Mouse (Mus musculus): Measurements from ENCODE around the gene Colgalt2. TPM values are rescaled to one million over a fixed set of nuclear protein-coding genes. Genes with fewer than 3 reads are reported as not detected.
"Not testable (repeated sequence)": the region's sequence is repeated elsewhere in the genome, so short reads cannot be mapped to it uniquely, and the experiment has no call there.

The Colgalt2 gene
- polyA plus RNA-seq, 1 experiment from 2014 or later = 1.0 TPM

DNA sequence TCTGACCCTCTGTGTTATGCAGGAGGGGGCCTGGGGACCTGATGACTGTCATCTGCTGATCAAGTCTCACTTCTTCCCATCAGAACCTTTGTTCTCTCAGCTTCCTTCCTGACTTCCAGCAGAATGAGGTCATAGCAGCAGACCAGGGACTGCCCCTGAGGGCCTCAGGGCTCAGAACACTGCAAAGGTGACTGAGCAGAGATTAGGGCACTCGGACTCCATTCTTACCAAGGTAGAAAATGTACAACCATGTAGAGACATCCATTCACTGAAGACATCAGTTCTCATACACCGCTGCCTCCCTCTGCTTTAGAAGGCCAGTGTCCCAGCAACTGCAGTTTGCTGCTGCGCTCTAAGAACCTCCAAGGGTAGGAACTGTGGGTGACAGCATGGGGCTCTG is 23.4 kb downstream of the Colgalt2 start:
- no peak overlapping the region for H3K4me3 ChIP-seq
- no peak overlapping the region for H3K4me2 ChIP-seq
- H3K9me3 ChIP-seq = no peaks in the 10 kb centered on the region
- H3K27ac ChIP-seq = no peak overlapping the region
- peaks cover 18% of the 10 kb centered on the region for H3K4me1 ChIP-seq
- WGBS = 80% methylated on average over 3 of the region's 3 CpGs
- no peak; the same call in 1 of the 2 replicates for ATAC-seq (ENCODE audit: borderline replicate concordance, extremely low read depth, low FRiP score, low TSS enrichment)
- H3K9ac ChIP-seq = no peak overlapping the region
- H3K27me3 ChIP-seq = no peaks in the 10 kb centered on the region; the same call in 1 of the 2 replicates
- H3K36me3 ChIP-seq = no peaks in the 10 kb centered on the region

DNA sequence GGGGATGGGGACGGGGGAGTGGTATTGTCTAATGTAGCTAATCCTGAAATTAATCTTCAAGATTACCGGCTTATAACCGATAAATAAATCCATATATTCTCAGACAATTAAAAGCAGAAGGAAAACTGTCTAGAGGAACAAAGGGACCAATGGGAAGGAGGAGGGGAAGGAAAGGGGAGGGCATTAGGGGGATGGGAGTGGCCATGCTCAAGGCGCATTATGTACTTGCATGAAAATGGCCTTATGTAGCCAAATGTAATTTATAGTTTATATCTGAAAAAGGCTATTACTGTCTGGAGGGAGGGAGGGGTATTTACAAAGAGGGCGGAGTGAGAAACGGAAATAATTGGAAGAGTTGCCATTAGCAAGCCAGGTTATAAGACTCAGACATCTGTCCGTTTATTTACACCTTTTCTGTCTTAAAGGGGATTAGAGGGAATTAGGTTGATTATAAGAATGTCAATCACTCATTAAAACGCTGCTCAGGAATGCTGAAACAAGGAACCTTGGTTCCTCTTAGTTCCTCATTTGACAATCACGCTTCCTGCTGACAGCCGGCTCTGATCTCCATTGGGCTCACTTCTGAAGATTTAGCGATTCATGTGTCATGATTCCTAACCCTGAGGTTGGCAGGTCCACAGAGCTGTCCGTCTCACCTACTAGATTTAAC is 28.4 kb downstream of the Colgalt2 start:
- ATAC-seq (ENCODE audit: borderline replicate concordance, extremely low read depth, low FRiP score, low TSS enrichment) = no peak
- Histone ChIP-seq H3K4me2 (peak overlapping the region; percentile 27; the same call in 1 of the 2 replicates), H3K4me3 (no peak overlapping the region)

GRCm38 (mm10) chr1:152429805-152430204 is 30.2 kb downstream of the Colgalt2 start:
- peaks cover 5% of the 10 kb centered on the region; the same call in 1 of the 2 replicates for H3K4me1 ChIP-seq
- no peaks in the 10 kb centered on the region for H3K9me3 ChIP-seq
- 75% methylated on average over 7 of the region's 7 CpGs for WGBS
- H3K27me3 ChIP-seq = peaks cover 3% of the 10 kb centered on the region; the same call in 1 of the 2 replicates
- no peak overlapping the region for H3K4me3 ChIP-seq
- no peak overlapping the region for H3K27ac ChIP-seq
- H3K9ac ChIP-seq = no peak overlapping the region
- H3K4me2 ChIP-seq = no peak overlapping the region
- no peaks in the 10 kb centered on the region for H3K36me3 ChIP-seq
- ATAC-seq (ENCODE audit: borderline replicate concordance, extremely low read depth, low FRiP score, low TSS enrichment) = no peak

More for the DNA sequence above, 28.4 kb downstream of the Colgalt2 start:
- Histone ChIP-seq H3K27me3 (peaks cover 3% of the 10 kb centered on the region; the same call in 1 of the 2 replicates), H3K36me3 (no peaks in the 10 kb centered on the region), H3K27ac (no peak overlapping the region), H3K9ac (no peak overlapping the region), H3K9me3 (no peaks in the 10 kb centered on the region), H3K4me1 (peaks cover 7% of the 10 kb centered on the region; the same call in 1 of the 2 replicates)
- 40% methylated on average over 12 of the region's 12 CpGs for WGBS

DNA sequence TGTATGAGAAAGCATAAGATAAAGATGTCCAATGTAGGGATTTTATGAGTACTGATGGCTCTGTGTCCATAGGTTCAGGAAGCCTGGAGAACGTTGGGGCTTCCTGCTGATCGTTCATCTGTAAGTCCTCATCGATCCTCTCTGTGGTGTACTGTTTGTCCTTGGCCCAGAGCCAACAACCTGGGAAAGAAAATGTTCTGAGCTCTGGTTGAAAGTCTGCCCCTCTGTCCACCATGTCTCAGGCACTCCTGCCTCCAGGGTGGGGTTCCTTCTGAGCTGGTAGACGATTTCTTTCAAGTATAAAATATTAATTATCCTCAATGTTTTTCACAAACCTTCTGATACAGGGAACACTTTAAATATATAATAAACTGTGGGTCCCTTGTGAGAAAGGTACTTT is 34.5 kb downstream of the Colgalt2 start:
- Histone ChIP-seq H3K4me2 (no peak overlapping the region), H3K36me3 (no peaks in the 10 kb centered on the region), H3K9me3 (no peaks in the 10 kb centered on the region), H3K4me3 (no peak overlapping the region), H3K4me1 (no peaks in the 10 kb centered on the region), H3K9ac (no peak overlapping the region), H3K27me3 (no peaks in the 10 kb centered on the region), H3K27ac (no peak overlapping the region)
- no peak for ATAC-seq (ENCODE audit: borderline replicate concordance, extremely low read depth, low FRiP score, low TSS enrichment)
- 56% methylated on average over 4 of the region's 4 CpGs for WGBS

GRCm38 (mm10) chr1:152437518-152437917 is 37.9 kb downstream of the Colgalt2 start:
- not testable (repeated sequence) for ATAC-seq (ENCODE audit: borderline replicate concordance, extremely low read depth, low FRiP score, low TSS enrichment); H3K36me3 ChIP-seq; H3K4me2 ChIP-seq; H3K27ac ChIP-seq; H3K4me1 ChIP-seq; H3K4me3 ChIP-seq; H3K9me3 ChIP-seq; H3K27me3 ChIP-seq; H3K9ac ChIP-seq
- 69% methylated on average over 17 of the region's 17 CpGs for WGBS

DNA sequence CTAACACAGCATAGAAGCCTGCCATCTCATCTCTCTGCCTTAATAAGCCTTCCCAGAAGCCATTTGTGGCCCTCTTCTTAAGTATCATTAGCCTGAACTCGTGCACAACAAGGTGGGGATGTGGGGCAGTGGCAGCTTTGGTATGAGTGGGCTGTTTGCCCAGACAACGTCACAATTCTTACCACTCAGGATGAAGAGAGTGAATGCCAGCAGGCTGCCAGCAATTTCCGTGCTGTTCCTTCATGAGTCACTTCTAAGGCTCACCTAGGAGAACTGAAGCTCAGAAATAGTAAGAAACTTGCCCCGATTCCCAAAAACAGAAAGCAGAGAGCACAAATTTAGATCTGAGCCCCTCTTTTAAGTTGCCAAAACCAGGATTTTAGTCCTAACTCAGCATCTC is 39.8 kb downstream of the Colgalt2 start:
- Histone ChIP-seq H3K9me3 (no peaks in the 10 kb centered on the region), H3K36me3 (no peaks in the 10 kb centered on the region), H3K4me3 (no peak overlapping the region), H3K27me3 (no peaks in the 10 kb centered on the region), H3K27ac (no peak overlapping the region), H3K4me1 (no peaks in the 10 kb centered on the region), H3K4me2 (no peak overlapping the region), H3K9ac (no peak overlapping the region)
- no peak for ATAC-seq (ENCODE audit: borderline replicate concordance, extremely low read depth, low FRiP score, low TSS enrichment)
- WGBS = 61% methylated on average over 4 of the region's 4 CpGs

- no peak for ATAC-seq (ENCODE audit: borderline replicate concordance, extremely low read depth, low FRiP score, low TSS enrichment)
- no peak overlapping the region for H3K4me2 ChIP-seq
- H3K27ac ChIP-seq = no peak overlapping the region
- no peaks in the 10 kb centered on the region for H3K27me3 ChIP-seq
- no peaks in the 10 kb centered on the region for H3K36me3 ChIP-seq
- no peak overlapping the region for H3K4me3 ChIP-seq
- H3K9ac ChIP-seq = no peak overlapping the region
- no peaks in the 10 kb centered on the region for H3K4me1 ChIP-seq
- WGBS = 78% methylated on average over 10 of the region's 10 CpGs
- no peaks in the 10 kb centered on the region for H3K9me3 ChIP-seq
Measured at GRCm38 (mm10) chr1:152439874-152440273, 40.2 kb downstream of the Colgalt2 start.

DNA sequence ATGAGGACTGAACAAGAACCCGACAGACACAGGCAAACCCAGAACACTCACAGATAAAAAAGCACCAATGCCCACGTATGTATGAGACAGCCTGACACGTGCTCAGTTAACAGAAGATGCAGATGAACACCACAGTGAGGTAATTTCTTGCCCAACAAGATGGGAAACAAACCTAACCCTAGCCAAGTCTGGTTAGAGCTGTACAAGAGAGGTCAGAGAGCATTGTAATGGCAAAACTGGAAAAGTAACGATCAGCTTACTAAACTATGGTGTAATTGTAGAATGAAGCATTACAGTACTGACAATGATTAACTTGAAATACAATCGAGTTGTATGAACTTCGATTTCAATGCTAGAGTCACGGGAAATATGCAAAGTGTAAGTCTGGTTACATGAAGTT is 45.0 kb downstream of the Colgalt2 start:
- Histone ChIP-seq H3K27ac (no peak overlapping the region), H3K9ac (no peak overlapping the region), H3K36me3 (no peaks in the 10 kb centered on the region), H3K9me3 (no peaks in the 10 kb centered on the region), H3K4me2 (no peak overlapping the region), H3K4me1 (no peaks in the 10 kb centered on the region), H3K4me3 (no peak overlapping the region), H3K27me3 (no peaks in the 10 kb centered on the region)
- no peak for ATAC-seq (ENCODE audit: borderline replicate concordance, extremely low read depth, low FRiP score, low TSS enrichment)
- 84% methylated on average over 7 of the region's 7 CpGs for WGBS

- no peak overlapping the region for H3K4me2 ChIP-seq
- H3K9me3 ChIP-seq = no peaks in the 10 kb centered on the region
- no peaks in the 10 kb centered on the region for H3K27me3 ChIP-seq
- H3K9ac ChIP-seq = no peak overlapping the region
- H3K36me3 ChIP-seq = no peaks in the 10 kb centered on the region
- ATAC-seq (ENCODE audit: borderline replicate concordance, extremely low read depth, low FRiP score, low TSS enrichment) = no peak
- no peak overlapping the region for H3K4me3 ChIP-seq
- WGBS = 54% methylated on average over 6 of the region's 6 CpGs
- no peak overlapping the region for H3K27ac ChIP-seq
- no peaks in the 10 kb centered on the region for H3K4me1 ChIP-seq
Measured at GRCm38 (mm10) chr1:152445925-152446324, 46.3 kb downstream of the Colgalt2 start.

GRCm38 (mm10) chr1:152454536-152454935 is 54.9 kb downstream of the Colgalt2 start:
- Histone ChIP-seq H3K27ac (no peak overlapping the region), H3K36me3 (no peaks in the 10 kb centered on the region), H3K4me1 (peaks cover 7% of the 10 kb centered on the region; the same call in 1 of the 2 replicates), H3K4me3 (no peak overlapping the region), H3K4me2 (no peak overlapping the region), H3K9me3 (no peaks in the 10 kb centered on the region), H3K27me3 (no peaks in the 10 kb centered on the region), H3K9ac (no peak overlapping the region)
- 63% methylated on average over 5 of the region's 5 CpGs for WGBS
- ATAC-seq (ENCODE audit: borderline replicate concordance, extremely low read depth, low FRiP score, low TSS enrichment) = no peak

GRCm38 (mm10) chr1:152455275-152456243 is 55.9 kb downstream of the Colgalt2 start:
- no peaks in the 10 kb centered on the region for H3K27me3 ChIP-seq
- H3K9ac ChIP-seq = no peak overlapping the region
- H3K4me3 ChIP-seq = no peak overlapping the region
- H3K4me2 ChIP-seq = no peak overlapping the region
- ATAC-seq (ENCODE audit: borderline replicate concordance, extremely low read depth, low FRiP score, low TSS enrichment) = no peak
- 68% methylated on average over 10 of the region's 10 CpGs for WGBS
- H3K27ac ChIP-seq = peak overlapping the region; percentile 75
- no peaks in the 10 kb centered on the region for H3K9me3 ChIP-seq
- peaks cover 10% of the 10 kb centered on the region; the same call in 1 of the 2 replicates for H3K4me1 ChIP-seq
- no peaks in the 10 kb centered on the region for H3K36me3 ChIP-seq

- 49% methylated on average over 3 of the region's 3 CpGs for WGBS
- Histone ChIP-seq H3K4me1 (peaks cover 12% of the 10 kb centered on the region; the same call in 1 of the 2 replicates), H3K9ac (no peak overlapping the region), H3K27me3 (no peaks in the 10 kb centered on the region), H3K4me2 (no peak overlapping the region), H3K9me3 (no peaks in the 10 kb centered on the region), H3K36me3 (no peaks in the 10 kb centered on the region), H3K4me3 (no peak overlapping the region), H3K27ac (peak overlapping the region; percentile 75)
- ATAC-seq (ENCODE audit: borderline replicate concordance, extremely low read depth, low FRiP score, low TSS enrichment) = no peak
Measured at GRCm38 (mm10) chr1:152456266-152456665, 56.6 kb downstream of the Colgalt2 start.
